Mouse (Mus musculus): ENCODE results near the gene Hmgb1.

DNA sequence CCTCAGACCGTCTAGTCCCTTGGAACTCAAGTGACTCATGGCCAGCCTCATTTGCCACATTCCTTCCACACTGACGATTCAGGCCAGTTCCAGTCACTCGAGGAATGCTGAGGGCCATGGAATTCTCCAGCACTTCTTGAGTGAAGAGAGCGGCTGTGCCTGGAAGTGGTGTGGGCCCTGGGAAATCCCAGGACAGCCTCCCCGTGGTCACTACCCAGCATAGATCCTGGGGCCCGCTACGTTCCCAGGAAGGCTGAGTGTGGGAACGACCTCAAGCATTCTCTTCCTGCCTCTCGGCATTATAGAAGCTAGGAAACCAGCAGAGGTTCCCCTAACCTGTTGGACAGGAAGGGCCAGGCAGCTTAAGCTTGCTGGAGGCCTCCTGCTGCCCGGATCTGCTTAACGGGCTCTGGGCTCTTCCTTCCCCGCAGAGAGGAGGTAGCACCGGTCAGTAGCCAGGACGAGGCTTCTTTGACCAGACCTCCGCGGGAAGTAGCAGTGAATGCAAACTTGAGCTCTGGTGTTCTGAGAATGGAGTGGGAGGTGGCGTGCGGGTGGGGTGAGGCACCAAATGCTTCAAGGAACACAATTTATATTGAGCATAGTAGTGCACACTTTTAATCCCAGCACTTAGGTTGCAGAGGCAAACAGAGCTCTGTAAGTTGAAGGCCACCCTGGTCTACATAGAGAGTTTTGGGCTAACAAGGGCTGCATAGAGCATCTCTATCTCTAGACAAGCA lies 105.1 kb downstream of the Hmgb1 start:
- TF ChIP-seq CTCF (IDR thresholded peaks at IDR 0.05; ENCODE audit: control insufficient read depth, insufficient read depth, low read length) (no peak), POLR2A (IDR thresholded peaks at IDR 0.05; ENCODE audit: borderline replicate concordance, control insufficient read depth, low read depth, low read length) (no peak)

Measured in bone marrow, adult 2 months (tissue).